Mouse (Mus musculus) midbrain, embryonic 13.5 days (tissue): Measurements from ENCODE around the gene Vcl. TPM values are rescaled to one million over a fixed set of nuclear protein-coding genes. Genes with fewer than 3 reads are reported as not detected.

Experiments
- ATAC-seq: fragments of 200-750 bp; cut with Nextera tagmentation; 2 replicates; pipeline ENCODE4 v1.8.0; 2017; ENCODE audit warnings: mild to moderate bottlenecking, moderate TSS enrichment, moderate library complexity
- H3K27ac ChIP-seq: fragments of 300-500 bp; sonication (generic); 2 replicates; pipeline ENCODE4 v1.5.1; 2015; ENCODE audit warnings: inconsistent platforms, mild to moderate bottlenecking, moderate library complexity
- H3K27me3 ChIP-seq: fragments of 300-500 bp; sonication (generic); 2 replicates; pipeline ENCODE4 v1.6.1; 2015; ENCODE audit warnings: mild to moderate bottlenecking, inconsistent platforms
- H3K36me3 ChIP-seq: fragments of 300-500 bp; sonication (generic); 2 replicates; pipeline ENCODE4 v1.6.1; 2015; ENCODE audit warnings: mild to moderate bottlenecking, inconsistent platforms
- H3K4me1 ChIP-seq: fragments of 300-500 bp; sonication (generic); replicated peaks from 2 replicates; pipeline ENCODE4 v1.6.1; 2015; ENCODE audit warnings: inconsistent platforms
- H3K4me2 ChIP-seq: fragments of 300-500 bp; sonication (generic); replicated peaks from 2 replicates; pipeline ENCODE4 v1.6.1; 2015; ENCODE audit warnings: moderate library complexity, mild to moderate bottlenecking, inconsistent platforms
- H3K4me3 ChIP-seq: fragments of 300-500 bp; sonication (generic); replicated peaks from 2 replicates; pipeline ENCODE4 v1.5.1; 2015; ENCODE audit warnings: mild to moderate bottlenecking, inconsistent platforms
- H3K9ac ChIP-seq: fragments of 300-500 bp; sonication (generic); replicated peaks from 2 replicates; pipeline ENCODE4 v1.6.1; 2015; ENCODE audit warnings: mild to moderate bottlenecking, inconsistent platforms
- H3K9me3 ChIP-seq: fragments of 300-500 bp; sonication (generic); 2 replicates; pipeline ENCODE4 v1.6.1; 2016; ENCODE audit warnings: mild to moderate bottlenecking, inconsistent platforms
- WGBS: fragments of 180-500 bp; shearing (Covaris S2); methylation state at CpG from one replicate; pipeline ENCODE4 v1.1.7; 2015; 5-methylcytosine and 5-hydroxymethylcytosine counted together
- polyA plus RNA-seq: library from polyadenylated mRNA; unstranded; fragments of >200 nt; fragmentation: Nextera tagmentation; extraction: Ambion mirVana; gene quantifications from 2 replicates; pipeline ENCODE4 v1.2.1, GENCODE M21; 2015

Vcl gene
- polyA plus RNA-seq, 1 experiment from 2014 or later, result 11.2 TPM

DNA sequence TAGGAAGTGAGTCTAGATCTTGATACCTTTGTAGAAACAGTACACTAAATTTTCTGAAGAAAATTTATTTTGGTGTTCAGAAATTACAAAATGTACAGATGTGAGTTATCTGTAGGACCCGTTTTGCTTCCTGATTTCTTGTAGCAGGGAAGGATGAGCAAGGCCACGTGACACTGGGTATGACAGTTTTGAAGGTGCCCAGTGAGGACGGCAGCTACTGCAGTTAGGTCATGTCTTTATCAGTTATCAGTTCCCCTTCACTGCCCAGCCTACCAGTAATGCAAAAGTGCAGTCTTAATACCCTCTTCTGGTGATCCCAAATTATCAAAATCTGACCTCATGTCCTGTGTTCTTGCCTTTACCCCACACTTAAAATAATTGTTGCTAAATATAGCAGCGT, 148.7 kb downstream of the Vcl start:
- no peak overlapping the region for H3K27ac ChIP-seq
- no peak for ATAC-seq
- H3K4me1 ChIP-seq, result peaks cover 6% of the 10 kb centered on the region
- H3K9ac ChIP-seq, result no peak overlapping the region
- H3K4me3 ChIP-seq, result no peak overlapping the region
- no peaks in the 10 kb centered on the region for H3K36me3 ChIP-seq
- H3K4me2 ChIP-seq, result no peak overlapping the region
- WGBS, result 88% methylated on average over 4 of the region's 4 CpGs
- no peaks in the 10 kb centered on the region for H3K9me3 ChIP-seq
- no peaks in the 10 kb centered on the region for H3K27me3 ChIP-seq

DNA sequence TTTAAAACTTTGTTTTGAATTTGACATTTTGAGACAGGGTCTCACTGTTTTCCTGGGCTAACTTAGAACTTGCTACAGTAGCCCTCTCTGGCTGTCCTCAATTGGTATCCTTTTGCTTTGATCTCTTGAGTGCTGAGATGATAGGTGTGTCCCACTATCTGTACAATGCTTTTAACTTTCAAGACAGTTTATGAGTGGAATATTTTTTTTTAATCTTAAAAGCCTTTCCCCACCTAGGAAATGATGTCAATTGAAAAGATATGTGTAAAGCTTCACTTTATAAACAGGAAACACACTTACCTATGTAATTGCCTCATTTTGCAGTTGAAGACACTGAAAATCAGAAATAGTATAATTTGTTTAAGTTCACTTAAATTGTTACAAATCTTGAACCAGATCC, 149.3 kb downstream of the Vcl start:
- H3K4me1 ChIP-seq, result peaks cover 6% of the 10 kb centered on the region
- H3K9me3 ChIP-seq, result no peaks in the 10 kb centered on the region
- no peaks in the 10 kb centered on the region for H3K36me3 ChIP-seq
- no peak overlapping the region for H3K4me2 ChIP-seq
- ATAC-seq, result no peak
- no peak overlapping the region for H3K27ac ChIP-seq
- H3K4me3 ChIP-seq, result no peak overlapping the region
- H3K9ac ChIP-seq, result no peak overlapping the region
- no peaks in the 10 kb centered on the region for H3K27me3 ChIP-seq

DNA sequence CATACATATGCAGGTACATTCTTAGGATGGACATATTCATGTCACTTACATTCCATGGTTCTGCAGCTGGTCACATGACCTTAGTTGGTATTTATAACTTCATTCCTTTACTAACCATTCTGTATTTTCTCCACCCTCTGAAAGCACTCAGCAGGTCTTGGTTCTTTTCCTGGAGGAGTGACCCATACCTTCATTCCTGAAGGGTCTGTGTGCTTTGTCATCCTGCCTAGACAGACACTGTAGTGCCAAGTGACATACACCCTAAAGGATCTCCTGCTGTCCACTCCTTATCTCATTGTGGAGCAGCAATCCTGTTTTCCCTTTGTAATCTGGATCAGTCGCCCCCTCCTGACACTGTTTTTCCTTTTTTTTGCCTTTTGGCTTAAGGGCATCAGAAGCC, 153.6 kb downstream of the Vcl start:
- no peaks in the 10 kb centered on the region for H3K4me1 ChIP-seq
- H3K4me3 ChIP-seq, result no peak overlapping the region
- no peaks in the 10 kb centered on the region for H3K9me3 ChIP-seq
- no peak overlapping the region for H3K4me2 ChIP-seq
- no peaks in the 10 kb centered on the region for H3K27me3 ChIP-seq
- H3K9ac ChIP-seq, result no peak overlapping the region
- no peak overlapping the region for H3K27ac ChIP-seq
- ATAC-seq, result no peak
- H3K36me3 ChIP-seq, result no peaks in the 10 kb centered on the region
- 47% methylated on average over 1 of the region's 1 CpGs for WGBS

Other genes with a start within 250 kb of the Vcl start
- 22.7 and 26.0 TPM in 2 replicates for gene Fut11, start 234.4 kb upstream of the Vcl start, polyA plus RNA-seq
- 209 and 213 TPM in 2 replicates for gene Chchd1, start 226.4 kb upstream of the Vcl start, polyA plus RNA-seq
- 46.5 and 57.7 TPM in 2 replicates for gene Zswim8, start 221.8 kb upstream of the Vcl start, polyA plus RNA-seq
- gene Ndst2, start 194.8 kb upstream of the Vcl start, polyA plus RNA-seq, result 16.8 and 19.7 TPM in 2 replicates
- 84.2 and 86.8 TPM in 2 replicates for gene Camk2g, start 135.3 kb upstream of the Vcl start, polyA plus RNA-seq
- gene Plau, start 92.7 kb upstream of the Vcl start, polyA plus RNA-seq, result 0.19 and 0.34 TPM in 2 replicates
- gene Ap3m1, start 123.1 kb downstream of the Vcl start, polyA plus RNA-seq, result 103 TPM in 2 replicates
- gene Adk, start 123.2 kb downstream of the Vcl start, polyA plus RNA-seq, result 50.0 and 53.5 TPM in 2 replicates